Mouse (Mus musculus): ENCODE data around the gene Tfpi2.

Gene Tfpi2

GRCm38 (mm10) chr6:3916015-3916414 is 72.7 kb downstream of the Tfpi2 start:
- DNase-seq (ENCODE audit: low spot score in 2 of 2): no peak
